Mouse (Mus musculus): ENCODE measurements around the gene Phf14. TPM values are rescaled to one million over a fixed set of nuclear protein-coding genes. Genes with fewer than 3 reads are reported as not detected.

The Phf14 gene
- polyA plus RNA-seq, 1 experiment from 2014 or later, result 52.9 TPM

DNA sequence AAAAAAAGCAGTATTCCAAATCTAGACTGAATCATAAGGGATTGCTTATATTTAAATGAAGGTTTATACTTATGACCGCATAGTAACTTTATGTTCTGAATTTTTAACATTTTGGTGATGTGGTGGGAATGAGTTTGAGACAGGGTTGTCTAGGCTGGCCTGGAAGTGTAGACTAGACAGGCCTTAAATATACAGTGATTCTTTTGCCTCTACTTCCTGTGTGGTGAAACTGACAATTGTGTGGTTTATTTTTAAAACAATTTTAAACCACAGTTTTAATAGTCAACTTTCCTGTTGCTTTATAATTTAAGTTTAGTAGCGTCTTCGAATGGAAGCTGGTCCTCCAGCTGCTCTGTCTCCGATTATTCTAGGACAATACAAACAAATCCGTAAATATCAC is 104.5 kb downstream of the Phf14 start:
- H3K9me3 ChIP-seq (replicated peaks; ENCODE audit: control insufficient read depth, low read length), result no peaks in the 10 kb centered on the region
- 88% methylated on average over 5 of the region's 5 CpGs for WGBS
- H3K9ac ChIP-seq (ENCODE audit: low read length), result no peak overlapping the region
- H3K4me2 ChIP-seq (ENCODE audit: low read depth, low read length), result no peak overlapping the region
- no peaks in the 10 kb centered on the region for H3K36me3 ChIP-seq (ENCODE audit: control insufficient read depth, insufficient read depth, low read length)
- H3K4me1 ChIP-seq (ENCODE audit: control insufficient read depth, insufficient read depth, low read length), result no peaks in the 10 kb centered on the region
- no peaks in the 10 kb centered on the region for H3K27me3 ChIP-seq (ENCODE audit: control insufficient read depth, insufficient read depth, low read length)
- no peak for ATAC-seq (ENCODE audit: insufficient read depth, low FRiP score)
- H3K4me3 ChIP-seq (replicated peaks; ENCODE audit: low read length), result no peak overlapping the region
- H3K27ac ChIP-seq (ENCODE audit: low read length), result no peak overlapping the region

GRCm38 (mm10) chr6:12014035-12014434 is 106.4 kb downstream of the Phf14 start:
- ATAC-seq (ENCODE audit: insufficient read depth, low FRiP score), result no peak
- H3K9me3 ChIP-seq (replicated peaks; ENCODE audit: control insufficient read depth, low read length), result no peaks in the 10 kb centered on the region
- H3K27ac ChIP-seq (ENCODE audit: low read length), result no peak overlapping the region
- no peak overlapping the region for H3K4me2 ChIP-seq (ENCODE audit: low read depth, low read length)
- 58% methylated on average over 2 of the region's 2 CpGs for WGBS
- H3K27me3 ChIP-seq (ENCODE audit: control insufficient read depth, insufficient read depth, low read length), result no peaks in the 10 kb centered on the region
- no peak overlapping the region for H3K9ac ChIP-seq (ENCODE audit: low read length)
- no peak overlapping the region for H3K4me3 ChIP-seq (replicated peaks; ENCODE audit: low read length)
- H3K4me1 ChIP-seq (ENCODE audit: control insufficient read depth, insufficient read depth, low read length), result no peaks in the 10 kb centered on the region
- H3K36me3 ChIP-seq (ENCODE audit: control insufficient read depth, insufficient read depth, low read length), result 0 out of 2 replicates have a peak, but pooled peaks cover 5% of the 10 kb centered on the region

- no peaks in the 10 kb centered on the region for H3K4me1 ChIP-seq (ENCODE audit: control insufficient read depth, insufficient read depth, low read length)
- no peaks in the 10 kb centered on the region for H3K27me3 ChIP-seq (ENCODE audit: control insufficient read depth, insufficient read depth, low read length)
- no peak overlapping the region for H3K9ac ChIP-seq (ENCODE audit: low read length)
- H3K27ac ChIP-seq (ENCODE audit: low read length), result no peak overlapping the region
- no peak overlapping the region for H3K4me3 ChIP-seq (replicated peaks; ENCODE audit: low read length)
- no peak for ATAC-seq (ENCODE audit: insufficient read depth, low FRiP score)
- 88% methylated on average over 2 of the region's 2 CpGs for WGBS
- 0 out of 2 replicates have a peak, but pooled peaks cover 5% of the 10 kb centered on the region for H3K36me3 ChIP-seq (ENCODE audit: control insufficient read depth, insufficient read depth, low read length)
- no peak overlapping the region for H3K4me2 ChIP-seq (ENCODE audit: low read depth, low read length)
- no peaks in the 10 kb centered on the region for H3K9me3 ChIP-seq (replicated peaks; ENCODE audit: control insufficient read depth, low read length)
Measured at GRCm38 (mm10) chr6:12014733-12015132, 107.1 kb downstream of the Phf14 start.

DNA sequence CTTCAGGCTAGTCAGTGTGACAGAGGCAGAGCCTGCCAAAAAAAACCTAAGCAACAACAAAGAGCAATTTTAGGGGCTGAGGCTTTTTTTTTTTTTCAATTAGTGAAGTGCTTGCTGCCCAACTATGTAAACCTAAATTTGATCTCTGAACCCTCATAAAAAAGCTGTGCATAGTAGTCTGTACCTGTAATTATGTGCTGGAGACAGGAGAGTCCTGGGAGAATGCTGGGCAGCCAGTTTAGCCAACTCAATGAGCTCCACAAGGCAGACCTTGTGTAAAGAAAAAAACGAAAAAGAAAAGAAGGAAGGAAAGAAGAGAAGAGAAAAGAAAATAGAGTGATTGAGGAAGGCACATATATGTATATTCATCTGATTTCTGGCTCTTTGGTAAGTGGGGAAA is 112.1 kb downstream of the Phf14 start:
- no peak for ATAC-seq (ENCODE audit: insufficient read depth, low FRiP score)

GRCm38 (mm10) chr6:12020156-12020555 is 112.5 kb downstream of the Phf14 start:
- Histone ChIP-seq H3K36me3 (ENCODE audit: control insufficient read depth, insufficient read depth, low read length) (peaks cover 5% of the 10 kb centered on the region), H3K4me2 (ENCODE audit: low read depth, low read length) (no peak overlapping the region), H3K9me3 (replicated peaks; ENCODE audit: control insufficient read depth, low read length) (no peaks in the 10 kb centered on the region), H3K4me1 (ENCODE audit: control insufficient read depth, insufficient read depth, low read length) (no peaks in the 10 kb centered on the region), H3K27ac (ENCODE audit: low read length) (no peak overlapping the region), H3K9ac (ENCODE audit: low read length) (no peak overlapping the region), H3K27me3 (ENCODE audit: control insufficient read depth, insufficient read depth, low read length) (no peaks in the 10 kb centered on the region), H3K4me3 (replicated peaks; ENCODE audit: low read length) (no peak overlapping the region)
- WGBS, result 70% methylated on average over 3 of the region's 3 CpGs
- no peak for ATAC-seq (ENCODE audit: insufficient read depth, low FRiP score)

More for the DNA sequence above, 112.1 kb downstream of the Phf14 start:
- Histone ChIP-seq H3K9me3 (replicated peaks; ENCODE audit: control insufficient read depth, low read length) (no peaks in the 10 kb centered on the region), H3K4me2 (ENCODE audit: low read depth, low read length) (no peak overlapping the region), H3K27ac (ENCODE audit: low read length) (no peak overlapping the region), H3K36me3 (ENCODE audit: control insufficient read depth, insufficient read depth, low read length) (peaks cover 5% of the 10 kb centered on the region), H3K9ac (ENCODE audit: low read length) (no peak overlapping the region), H3K27me3 (ENCODE audit: control insufficient read depth, insufficient read depth, low read length) (no peaks in the 10 kb centered on the region), H3K4me3 (replicated peaks; ENCODE audit: low read length) (no peak overlapping the region), H3K4me1 (ENCODE audit: control insufficient read depth, insufficient read depth, low read length) (no peaks in the 10 kb centered on the region)
- 56% methylated on average over 1 of the region's 1 CpGs for WGBS

DNA sequence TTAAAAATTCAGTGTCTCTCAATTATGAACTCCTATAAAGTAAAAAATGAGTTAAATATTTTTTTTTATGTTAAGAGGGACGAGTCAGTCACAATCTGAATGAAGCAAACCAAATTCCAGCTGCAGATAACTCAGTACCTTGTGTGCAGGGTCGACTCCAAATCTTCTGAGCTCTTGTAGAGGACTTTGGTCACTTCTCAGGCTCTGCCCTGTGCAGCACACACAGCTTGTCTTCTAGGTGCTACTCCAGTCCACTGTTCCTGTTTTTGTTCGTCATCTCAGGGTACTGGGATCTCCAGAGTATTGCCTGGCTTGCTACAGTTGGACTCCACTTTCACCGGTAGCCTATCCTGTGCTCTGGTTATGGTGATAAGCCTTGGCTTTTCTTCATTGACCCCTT is 113.1 kb downstream of the Phf14 start:
- no peaks in the 10 kb centered on the region for H3K4me1 ChIP-seq (ENCODE audit: control insufficient read depth, insufficient read depth, low read length)
- H3K4me3 ChIP-seq (replicated peaks; ENCODE audit: low read length), result no peak overlapping the region
- no peaks in the 10 kb centered on the region for H3K27me3 ChIP-seq (ENCODE audit: control insufficient read depth, insufficient read depth, low read length)
- H3K9me3 ChIP-seq (replicated peaks; ENCODE audit: control insufficient read depth, low read length), result no peaks in the 10 kb centered on the region
- no peak; the same call in 1 of the 2 replicates for ATAC-seq (ENCODE audit: insufficient read depth, low FRiP score)
- H3K27ac ChIP-seq (ENCODE audit: low read length), result no peak overlapping the region
- no peak overlapping the region for H3K4me2 ChIP-seq (ENCODE audit: low read depth, low read length)
- peaks cover 5% of the 10 kb centered on the region for H3K36me3 ChIP-seq (ENCODE audit: control insufficient read depth, insufficient read depth, low read length)
- WGBS, result 89% methylated on average over 4 of the region's 4 CpGs
- no peak overlapping the region for H3K9ac ChIP-seq (ENCODE audit: low read length)

- no peak overlapping the region for H3K4me3 ChIP-seq (replicated peaks; ENCODE audit: low read length)
- 88% methylated on average over 4 of the region's 4 CpGs for WGBS
- H3K4me2 ChIP-seq (ENCODE audit: low read depth, low read length), result no peak overlapping the region
- no peak overlapping the region for H3K27ac ChIP-seq (ENCODE audit: low read length)
- no peaks in the 10 kb centered on the region for H3K4me1 ChIP-seq (ENCODE audit: control insufficient read depth, insufficient read depth, low read length)
- no peaks in the 10 kb centered on the region for H3K9me3 ChIP-seq (replicated peaks; ENCODE audit: control insufficient read depth, low read length)
- no peak overlapping the region for H3K9ac ChIP-seq (ENCODE audit: low read length)
- no peaks in the 10 kb centered on the region for H3K27me3 ChIP-seq (ENCODE audit: control insufficient read depth, insufficient read depth, low read length)
- no peak for ATAC-seq (ENCODE audit: insufficient read depth, low FRiP score)
- peaks cover 5% of the 10 kb centered on the region for H3K36me3 ChIP-seq (ENCODE audit: control insufficient read depth, insufficient read depth, low read length)
Measured at GRCm38 (mm10) chr6:12021480-12021879, 113.9 kb downstream of the Phf14 start.

- WGBS, result 93% methylated on average over 2 of the region's 2 CpGs
- no peak for ATAC-seq (ENCODE audit: insufficient read depth, low FRiP score)
- Histone ChIP-seq H3K9me3 (replicated peaks; ENCODE audit: control insufficient read depth, low read length) (no peaks in the 10 kb centered on the region), H3K4me3 (replicated peaks; ENCODE audit: low read length) (no peak overlapping the region), H3K36me3 (ENCODE audit: control insufficient read depth, insufficient read depth, low read length) (peaks cover 2% of the 10 kb centered on the region), H3K27me3 (ENCODE audit: control insufficient read depth, insufficient read depth, low read length) (no peaks in the 10 kb centered on the region), H3K9ac (ENCODE audit: low read length) (no peak overlapping the region), H3K27ac (ENCODE audit: low read length) (no peak overlapping the region), H3K4me2 (ENCODE audit: low read depth, low read length) (no peak overlapping the region), H3K4me1 (ENCODE audit: control insufficient read depth, insufficient read depth, low read length) (no peaks in the 10 kb centered on the region)
Measured at GRCm38 (mm10) chr6:12023395-12023794, 115.8 kb downstream of the Phf14 start.

GRCm38 (mm10) chr6:12026804-12027537 is 119.4 kb downstream of the Phf14 start:
- H3K4me1 ChIP-seq (ENCODE audit: control insufficient read depth, insufficient read depth, low read length), result no peaks in the 10 kb centered on the region
- H3K9ac ChIP-seq (ENCODE audit: low read length), result no peak overlapping the region
- H3K27ac ChIP-seq (ENCODE audit: low read length), result no peak overlapping the region
- peaks cover 2% of the 10 kb centered on the region; the same call in 1 of the 2 replicates for H3K9me3 ChIP-seq (replicated peaks; ENCODE audit: control insufficient read depth, low read length)
- H3K36me3 ChIP-seq (ENCODE audit: control insufficient read depth, insufficient read depth, low read length), result no peaks in the 10 kb centered on the region; the same call in 1 of the 2 replicates
- 86% methylated on average over 2 of the region's 2 CpGs for WGBS
- ATAC-seq (ENCODE audit: insufficient read depth, low FRiP score), result no peak
- H3K27me3 ChIP-seq (ENCODE audit: control insufficient read depth, insufficient read depth, low read length), result no peaks in the 10 kb centered on the region
- H3K4me2 ChIP-seq (ENCODE audit: low read depth, low read length), result no peak overlapping the region
- H3K4me3 ChIP-seq (replicated peaks; ENCODE audit: low read length), result no peak overlapping the region

All from stomach, embryonic 16.5 days (tissue).